Comparison of ENCODE assay signal across 15 mouse cellular contexts in genomic region chr4:111451283-111451918, GRCm38 (mm10). TPM values are rescaled to one million over a fixed set of nuclear protein-coding genes. Genes with fewer than 3 reads are reported as not detected.
DNase-seq lines count a peak whose midpoint lies in the region; ATAC-seq and TF ChIP-seq lines count a peak whose summit lies in the region.
"Had no signal": no experiment of that assay in that cellular context is flagged by ENCODE, and none has a peak within 500 bp of the region (broad histone marks: within the 10 kb centered on the region; RNA-seq: fewer than 3 reads in every experiment).

No protein-coding gene starts in this region.

- peak; percentile 33 for DNase-seq in kidney, postnatal 0 days (ENCODE audit: low spot score)
- no peak for DNase-seq in kidney, adult 8-10 months
- peak; percentile 33 to 37 for DNase-seq in heart, postnatal 10 days
- DNase-seq in lung, postnatal 36 days = peak; percentile 53
- DNase-seq in adrenal gland, postnatal 10 days = no peak
- no peak for DNase-seq in ovary, postnatal 10 days (ENCODE audit: low spot score)
- no peak for DNase-seq in thymus, adult 2 months
- DNase-seq: cerebellum, adult 2 months; gastrocnemius, postnatal 10 days; right cerebral cortex, postnatal 14 days had no signal

- TF ChIP-seq CTCF in kidney, postnatal 0 days (IDR thresholded peaks at IDR 0.05; ENCODE audit: low read depth) = no peak
- no peak for TF ChIP-seq CTCF in thymus, adult 2 months (IDR thresholded peaks at IDR 0.05; ENCODE audit: borderline replicate concordance, control insufficient read depth, extremely low read depth, insufficient read depth, low read length, poor library complexity)

- H3K9me3 ChIP-seq in kidney, postnatal 0 days (replicated peaks; ENCODE audit: low read length) = no peaks in the 10 kb centered on the region
- no peaks in the 10 kb centered on the region for H3K9me3 ChIP-seq in embryonic facial prominence, embryonic 15.5 days (replicated peaks)
- H3K9me3 ChIP-seq: forebrain, embryonic 10.5 days had no signal

- 0 out of 2 replicates have a peak, but pooled peaks cover 9% of the 10 kb centered on the region for H3K36me3 ChIP-seq in kidney, postnatal 0 days (ENCODE audit: insufficient read depth, low read length)
- peaks cover 77% of the 10 kb centered on the region for H3K36me3 ChIP-seq in embryonic facial prominence, embryonic 15.5 days
- H3K36me3 ChIP-seq in thymus, adult 2 months (ENCODE audit: control insufficient read depth, insufficient read depth, low read length) = peaks cover 14% of the 10 kb centered on the region

- H3K4me2 ChIP-seq in kidney, postnatal 0 days (ENCODE audit: low read length) = no peak overlapping the region
- H3K4me2 ChIP-seq in embryonic facial prominence, embryonic 15.5 days (replicated peaks) = no peak overlapping the region
- H3K4me2 ChIP-seq: hindbrain, embryonic 14.5 days had no signal

- no peak overlapping the region for H3K27ac ChIP-seq in kidney, postnatal 0 days
- no peak overlapping the region for H3K27ac ChIP-seq in embryonic facial prominence, embryonic 15.5 days (replicated peaks)
- H3K27ac ChIP-seq in thymus, adult 2 months (ENCODE audit: control insufficient read depth, insufficient read depth, low read length) = no peak overlapping the region
- H3K27ac ChIP-seq: forebrain, embryonic 10.5 days; hindbrain, embryonic 14.5 days; liver, embryonic 14.5 days had no signal

- no peaks in the 10 kb centered on the region for H3K4me1 ChIP-seq in kidney, postnatal 0 days (replicated peaks; ENCODE audit: insufficient read depth, low read length)
- peaks cover 27% of the 10 kb centered on the region for H3K4me1 ChIP-seq in embryonic facial prominence, embryonic 15.5 days
- H3K4me1 ChIP-seq in thymus, adult 2 months (replicated peaks; ENCODE audit: control insufficient read depth, insufficient read depth, low read length) = no peaks in the 10 kb centered on the region
- H3K4me1 ChIP-seq: forebrain, embryonic 10.5 days had no signal

- H3K27me3 ChIP-seq in kidney, postnatal 0 days (ENCODE audit: insufficient read depth, low read length) = no peaks in the 10 kb centered on the region
- no peaks in the 10 kb centered on the region for H3K27me3 ChIP-seq in embryonic facial prominence, embryonic 15.5 days
- H3K27me3 ChIP-seq in thymus, adult 2 months (ENCODE audit: control insufficient read depth, insufficient read depth, low read length) = no peaks in the 10 kb centered on the region

- WGBS in kidney, postnatal 0 days = 66% methylated on average over 7 of the region's 7 CpGs
- WGBS in embryonic facial prominence, embryonic 15.5 days = 70% methylated on average over 7 of the region's 7 CpGs
- 75% methylated on average over 7 of the region's 7 CpGs for WGBS in thymus, adult 2 months

- intact Hi-C loops in heart, postnatal 10 days (cut with DNase I) = no loop called here

- ATAC-seq in kidney, postnatal 0 days (replicated peaks; ENCODE audit: low FRiP score, low read depth) = no peak
- 0 out of 2 replicates have a peak, but pooled peaks have one; percentile 41 for ATAC-seq in embryonic facial prominence, embryonic 15.5 days (ENCODE audit: insufficient number of reproducible peaks, low FRiP score, low TSS enrichment, low read depth)
- ATAC-seq: midbrain, embryonic 16.5 days had no signal

- no peak overlapping the region for H3K9ac ChIP-seq in kidney, postnatal 0 days (ENCODE audit: low read depth, low read length)
- H3K9ac ChIP-seq in embryonic facial prominence, embryonic 15.5 days = no peak overlapping the region
- H3K9ac ChIP-seq: hindbrain, embryonic 14.5 days; liver, embryonic 14.5 days had no signal

- no peak overlapping the region for H3K4me3 ChIP-seq in kidney, postnatal 0 days (replicated peaks; ENCODE audit: low read depth, low read length)
- H3K4me3 ChIP-seq in embryonic facial prominence, embryonic 15.5 days (replicated peaks) = no peak overlapping the region
- H3K4me3 ChIP-seq in thymus, adult 2 months (ENCODE audit: control insufficient read depth, insufficient read depth, low read length) = no peak overlapping the region
- H3K4me3 ChIP-seq: forebrain, embryonic 10.5 days had no signal

- no peak for TF ChIP-seq POLR2A in thymus, adult 2 months (IDR thresholded peaks at IDR 0.05; ENCODE audit: control insufficient read depth, extremely low read depth, insufficient read depth, low read length, poor library complexity)

RNA-seq across cellular contexts. Expression of gene Bend5, which starts 36.6 kb away (rescaled TPM):
- 29.3 and 33.8 TPM in 2 replicates for polyA plus RNA-seq in kidney, postnatal 0 days (2015; fragmentation: Nextera tagmentation; extraction: Ambion mirVana)
- polyA plus RNA-seq in embryonic facial prominence, embryonic 15.5 days (2015; fragmentation: Nextera tagmentation; extraction: Ambion mirVana) = 137 and 159 TPM in 2 replicates
- total RNA-seq in heart, postnatal 10 days (2021) = 1 to 10 TPM; 9.2 to 9.4 TPM
- 10 to 100 TPM; 10.5 to 13.0 TPM for total RNA-seq in adrenal gland, postnatal 10 days (2021)
- 15.6 and 21.6 TPM in 2 replicates for polyA plus RNA-seq in thymus, adult 2 months (2012; rRNA removed)

Comparison
In these comparisons a context has a peak if more than half of its experiments do, and no peak if none do; other contexts are left out.
1. DNase-seq: peak in kidney, postnatal 0 days (single experiment), heart, postnatal 10 days (2 of 2) and lung, postnatal 36 days (single experiment); none in kidney, adult 8-10 months (0 of 2), adrenal gland, postnatal 10 days (single experiment), ovary, postnatal 10 days (single experiment) and thymus, adult 2 months (single experiment).